Mouse (Mus musculus): Measurements from ENCODE around the gene Qpct.

DNA sequence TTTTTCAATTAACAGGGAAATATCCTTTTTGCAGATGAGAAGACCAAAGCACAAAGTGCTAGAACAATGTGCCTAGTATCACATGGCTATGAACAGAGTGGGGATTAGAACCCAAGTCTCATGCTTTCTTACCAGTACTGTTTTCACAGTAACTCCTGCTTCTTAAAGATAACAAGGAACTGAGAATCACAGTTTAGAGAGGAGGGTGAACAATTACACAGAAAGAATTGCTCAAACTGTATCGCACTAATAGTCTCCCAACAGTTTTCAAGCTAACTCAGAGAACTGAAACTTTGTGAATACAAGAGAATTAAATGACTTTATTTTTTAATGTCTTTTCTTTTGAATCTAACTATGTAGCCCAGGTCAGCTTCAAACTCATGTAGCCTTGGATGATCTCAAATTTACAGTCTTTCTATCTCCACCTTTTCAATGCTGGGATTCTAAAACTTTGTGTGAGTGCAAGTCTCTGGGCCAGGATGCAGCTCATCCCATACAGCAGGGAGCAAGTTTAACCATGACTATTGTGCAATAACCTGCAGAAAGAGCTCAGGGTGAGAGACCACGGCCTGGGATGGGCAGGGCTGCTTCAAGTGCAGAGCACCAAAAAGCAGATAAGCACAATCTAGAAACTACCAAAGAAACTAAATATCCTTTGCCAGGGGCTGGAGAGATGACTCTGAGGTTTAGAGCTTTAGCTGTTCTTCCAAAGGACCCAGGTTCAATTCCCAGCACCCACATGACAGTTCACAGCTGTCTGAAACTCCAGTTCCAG lies 36.6 kb upstream of the Qpct start:
- TF ChIP-seq E2F4 (IDR thresholded peaks at IDR 0.05; ENCODE audit: insufficient read depth) (no peak), USF1 (IDR thresholded peaks at IDR 0.05; ENCODE audit: low read depth) (no peak), POLR2A (IDR thresholded peaks at IDR 0.05; ENCODE audit: insufficient read length, low read depth) (no peak), MYOD1 (IDR thresholded peaks at IDR 0.05; ENCODE audit: control insufficient read depth in 1 of 3, insufficient read length in 2 of 3, low read depth in 2 of 3) (no peak), POLR2AphosphoS2 (IDR thresholded peaks at IDR 0.05; ENCODE audit: insufficient read length, low read depth) (no peak), REST (IDR thresholded peaks at IDR 0.05; ENCODE audit: insufficient read depth, insufficient read length) (no peak), TCF12 (IDR thresholded peaks at IDR 0.05; ENCODE audit: insufficient read depth, poor library complexity, severe bottlenecking) (no peak)
